Mouse (Mus musculus): ENCODE data around the gene Ttll1. TPM values are rescaled to one million over a fixed set of nuclear protein-coding genes. Genes with fewer than 3 reads are reported as not detected.

Gene Ttll1
- total and polyA plus RNA-seq, 2 experiments from 2014 or later = 10.7 to 25.7 TPM

DNA sequence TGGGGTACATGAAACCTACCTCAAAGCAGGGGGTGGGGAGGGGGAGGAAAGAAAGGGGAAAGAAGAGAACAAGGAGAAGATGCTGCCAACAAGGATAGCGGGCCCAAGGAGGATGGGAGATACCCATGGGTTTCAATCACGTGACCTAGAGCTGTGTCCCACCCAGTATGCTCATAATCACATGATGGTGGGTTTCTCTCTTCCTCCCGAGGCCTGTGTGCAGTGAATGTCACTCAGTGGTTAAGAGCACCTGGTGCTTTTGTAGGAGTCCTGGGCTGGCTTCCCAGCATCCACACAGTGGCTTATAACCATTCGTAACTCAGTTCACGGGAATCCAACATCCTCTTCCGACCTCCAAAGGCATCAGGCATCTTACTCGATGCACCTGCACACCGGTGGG, 40.2 kb downstream of the Ttll1 start:
- ATAC-seq (ENCODE audit: insufficient read depth, low read depth) (no peak), DNase-seq (ENCODE audit: low spot score) (no peak)
- H3K4me2 ChIP-seq (ENCODE audit: low read depth, low read length) = no peak overlapping the region
- no peak overlapping the region for H3K27ac ChIP-seq (ENCODE audit: low read depth)
- H3K4me1 ChIP-seq (ENCODE audit: control insufficient read depth, insufficient read depth) = peaks cover 48% of the 10 kb centered on the region
- no peak overlapping the region for H3K4me3 ChIP-seq (ENCODE audit: low read depth, low read length)
- 83% methylated on average over 8 of the region's 8 CpGs for WGBS
- H3K36me3 ChIP-seq (replicated peaks; ENCODE audit: control insufficient read depth, insufficient read depth, low read length) = no peaks in the 10 kb centered on the region
- H3K9ac ChIP-seq (replicated peaks; ENCODE audit: low read depth, low read length) = no peak overlapping the region
- H3K9me3 ChIP-seq (replicated peaks; ENCODE audit: control insufficient read depth, low read length) = no peaks in the 10 kb centered on the region
- TF ChIP-seq EP300 (IDR thresholded peaks at IDR 0.05; ENCODE audit: low read depth) (no peak), CTCF (IDR thresholded peaks at IDR 0.05; ENCODE audit: low read depth) (no peak)
- no peaks in the 10 kb centered on the region for H3K27me3 ChIP-seq (ENCODE audit: control insufficient read depth, insufficient read depth, low read length)

DNA sequence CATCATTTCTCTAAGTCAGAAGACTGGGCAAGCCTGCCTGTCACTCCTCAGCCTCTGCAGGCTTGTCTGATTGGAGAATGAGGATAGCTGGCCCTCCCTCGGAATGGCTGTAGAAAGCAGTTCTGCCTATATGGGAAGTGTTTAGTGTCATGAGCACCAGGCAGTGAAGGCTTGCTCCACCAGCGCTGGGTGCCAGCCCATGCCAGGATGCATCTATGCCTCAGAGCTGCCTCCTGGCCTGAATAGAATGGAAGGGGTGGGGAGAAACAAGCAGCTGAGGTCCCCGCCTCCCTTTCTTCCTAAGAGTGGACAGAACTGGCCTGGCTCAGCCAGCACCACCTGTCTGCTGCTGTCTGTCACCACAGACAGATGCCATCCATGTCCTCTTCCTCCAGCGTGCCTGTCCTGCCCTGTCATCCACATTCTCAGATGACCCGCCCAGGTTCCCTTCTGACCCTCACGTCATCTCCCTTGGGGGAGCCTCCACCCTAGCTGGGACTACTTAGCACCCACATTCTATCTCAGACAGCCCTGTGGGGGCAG, 41.3 kb downstream of the Ttll1 start:
- Histone ChIP-seq H3K4me2 (ENCODE audit: low read depth, low read length) (no peak overlapping the region), H3K36me3 (replicated peaks; ENCODE audit: control insufficient read depth, insufficient read depth, low read length) (no peaks in the 10 kb centered on the region), H3K9ac (replicated peaks; ENCODE audit: low read depth, low read length) (no peak overlapping the region), H3K4me1 (ENCODE audit: control insufficient read depth, insufficient read depth) (peaks cover 41% of the 10 kb centered on the region), H3K27ac (ENCODE audit: low read depth) (no peak overlapping the region), H3K27me3 (ENCODE audit: control insufficient read depth, insufficient read depth, low read length) (no peaks in the 10 kb centered on the region), H3K9me3 (replicated peaks; ENCODE audit: control insufficient read depth, low read length) (no peaks in the 10 kb centered on the region), H3K4me3 (ENCODE audit: low read depth, low read length) (no peak overlapping the region)
- TF ChIP-seq CTCF (IDR thresholded peaks at IDR 0.05; ENCODE audit: low read depth) (no peak), EP300 (IDR thresholded peaks at IDR 0.05; ENCODE audit: low read depth) (no peak)
- WGBS = 67% methylated on average over 6 of the region's 6 CpGs
- ATAC-seq (ENCODE audit: insufficient read depth, low read depth) (no peak), DNase-seq (ENCODE audit: low spot score) (no peak)

DNA sequence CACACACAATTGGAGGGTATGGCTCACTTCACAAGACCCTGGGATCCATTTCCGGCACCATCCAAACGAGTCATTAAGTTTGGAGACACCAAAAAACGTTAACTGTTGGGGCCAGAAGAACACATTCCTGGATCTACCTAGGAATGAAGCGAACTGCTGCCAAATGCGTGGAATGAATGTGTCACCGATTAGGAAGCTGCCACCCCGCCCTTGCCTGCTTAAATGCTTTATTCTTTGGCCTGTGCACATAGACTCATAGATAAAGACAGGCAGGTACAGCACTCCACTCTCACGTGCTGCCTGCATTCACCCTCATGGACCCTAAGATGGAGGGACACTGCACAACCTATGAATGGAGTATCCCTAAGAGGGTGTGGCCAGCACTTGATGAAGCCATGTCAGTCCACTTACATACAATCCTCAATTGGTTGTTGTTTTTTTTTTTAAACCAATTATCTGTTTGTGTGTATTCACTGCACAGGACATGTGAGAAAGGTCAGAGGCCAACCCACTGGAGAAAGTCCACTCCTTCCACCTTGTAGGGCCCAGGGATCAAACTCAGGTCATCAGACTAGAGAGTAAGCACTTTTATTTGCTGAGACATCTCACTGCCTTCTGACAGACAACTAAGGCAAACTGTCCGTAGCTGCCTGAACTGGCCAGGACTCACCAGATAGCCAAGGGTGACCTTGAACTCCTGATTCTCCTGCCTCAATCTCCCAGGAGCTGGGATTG, 43.3 kb downstream of the Ttll1 start:
- TF ChIP-seq CTCF (IDR thresholded peaks at IDR 0.05; ENCODE audit: low read depth) (no peak), EP300 (IDR thresholded peaks at IDR 0.05; ENCODE audit: low read depth) (no peak)
- Histone ChIP-seq H3K4me2 (ENCODE audit: low read depth, low read length) (no peak overlapping the region), H3K9ac (replicated peaks; ENCODE audit: low read depth, low read length) (no peak overlapping the region), H3K36me3 (replicated peaks; ENCODE audit: control insufficient read depth, insufficient read depth, low read length) (no peaks in the 10 kb centered on the region), H3K27ac (ENCODE audit: low read depth) (no peak overlapping the region), H3K4me3 (ENCODE audit: low read depth, low read length) (no peak overlapping the region), H3K4me1 (ENCODE audit: control insufficient read depth, insufficient read depth) (peaks cover 36% of the 10 kb centered on the region), H3K27me3 (ENCODE audit: control insufficient read depth, insufficient read depth, low read length) (no peaks in the 10 kb centered on the region), H3K9me3 (replicated peaks; ENCODE audit: control insufficient read depth, low read length) (no peaks in the 10 kb centered on the region)
- 56% methylated on average over 9 of the region's 9 CpGs for WGBS
- DNase-seq (ENCODE audit: low spot score) = no peak
- no peak for ATAC-seq (ENCODE audit: insufficient read depth, low read depth)

DNA sequence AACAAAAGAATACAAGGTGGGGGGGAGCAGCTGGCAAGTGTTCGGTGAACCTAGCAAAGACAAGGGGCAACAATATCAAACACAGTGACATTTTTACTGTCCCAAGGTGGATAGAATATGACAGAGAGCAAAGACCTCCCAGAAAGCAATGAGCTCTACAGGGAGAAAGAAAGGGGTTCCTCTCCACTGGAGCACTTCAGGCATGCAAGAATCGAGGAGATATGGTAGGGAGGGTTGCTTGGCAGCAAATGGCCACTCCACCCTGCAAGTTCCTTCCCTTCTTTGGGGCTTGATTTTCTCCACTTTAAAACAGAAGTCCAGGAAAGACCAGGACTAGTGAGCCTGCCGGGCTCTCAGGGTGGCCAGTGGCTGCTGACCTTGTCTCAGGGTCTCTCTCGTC, 44.4 kb downstream of the Ttll1 start:
- no peak overlapping the region for H3K4me2 ChIP-seq (ENCODE audit: low read depth, low read length)
- 68% methylated on average over 4 of the region's 4 CpGs for WGBS
- H3K27me3 ChIP-seq (ENCODE audit: control insufficient read depth, insufficient read depth, low read length) = no peaks in the 10 kb centered on the region
- 0 out of 2 replicates have a peak overlapping the region, but pooled peaks have one; percentile 22 for H3K27ac ChIP-seq (ENCODE audit: low read depth)
- no peak overlapping the region for H3K9ac ChIP-seq (replicated peaks; ENCODE audit: low read depth, low read length)
- H3K4me1 ChIP-seq (ENCODE audit: control insufficient read depth, insufficient read depth) = peaks cover 29% of the 10 kb centered on the region
- TF ChIP-seq EP300 (IDR thresholded peaks at IDR 0.05; ENCODE audit: low read depth) (no peak), CTCF (IDR thresholded peaks at IDR 0.05; ENCODE audit: low read depth) (no peak)
- no peaks in the 10 kb centered on the region for H3K9me3 ChIP-seq (replicated peaks; ENCODE audit: control insufficient read depth, low read length)
- no peak for ATAC-seq (ENCODE audit: insufficient read depth, low read depth)
- no peaks in the 10 kb centered on the region for H3K36me3 ChIP-seq (replicated peaks; ENCODE audit: control insufficient read depth, insufficient read depth, low read length)
- H3K4me3 ChIP-seq (ENCODE audit: low read depth, low read length) = no peak overlapping the region
- DNase-seq (ENCODE audit: low spot score) = no peak

DNA sequence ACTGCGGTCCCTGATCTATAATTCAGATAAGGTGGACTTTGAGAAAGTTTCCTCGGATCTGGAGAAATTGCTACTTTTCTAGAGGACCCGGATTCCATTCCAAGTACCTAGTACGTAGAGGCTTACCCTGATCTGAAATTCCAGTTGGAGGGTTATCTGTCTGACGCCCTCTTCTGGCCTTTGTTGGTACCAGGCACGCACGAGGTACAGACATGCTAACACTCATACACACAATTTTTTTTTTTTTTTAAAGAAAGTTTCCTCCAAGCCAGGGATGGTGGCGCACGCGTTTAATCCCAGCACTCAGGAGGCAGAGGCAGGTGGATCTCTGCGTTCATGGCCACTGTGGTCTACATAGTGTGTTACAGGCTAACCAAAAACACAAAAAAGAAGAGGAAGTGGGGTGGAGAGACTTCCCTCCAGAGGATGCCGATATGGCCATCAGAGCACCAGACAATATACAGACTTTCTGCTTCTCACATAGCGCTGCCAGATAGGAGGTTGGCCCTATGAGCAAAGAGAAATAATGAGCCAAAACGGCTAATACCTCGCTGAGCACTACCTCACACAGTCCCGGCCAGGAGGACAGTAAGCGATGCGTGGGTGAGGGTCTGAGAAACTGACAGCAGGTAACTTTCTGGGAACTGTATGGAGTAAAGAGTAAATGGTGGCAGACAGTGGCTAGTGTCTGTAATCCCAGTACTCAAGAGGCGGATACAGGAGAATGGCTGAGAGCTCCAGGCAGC, 45.6 kb downstream of the Ttll1 start:
- no peak overlapping the region for H3K9ac ChIP-seq (replicated peaks; ENCODE audit: low read depth, low read length)
- H3K27ac ChIP-seq (ENCODE audit: low read depth) = no peak overlapping the region
- H3K4me2 ChIP-seq (ENCODE audit: low read depth, low read length) = peak overlapping the region; percentile 85; the same call in 1 of the 2 replicates
- H3K36me3 ChIP-seq (replicated peaks; ENCODE audit: control insufficient read depth, insufficient read depth, low read length) = no peaks in the 10 kb centered on the region
- peak; percentile 6; the same call in 1 of the 2 replicates for ATAC-seq (ENCODE audit: insufficient read depth, low read depth)
- WGBS = 75% methylated on average over 19 of the region's 19 CpGs
- H3K4me3 ChIP-seq (ENCODE audit: low read depth, low read length) = peak overlapping the region; percentile 79
- H3K4me1 ChIP-seq (ENCODE audit: control insufficient read depth, insufficient read depth) = peaks cover 22% of the 10 kb centered on the region
- no peaks in the 10 kb centered on the region for H3K27me3 ChIP-seq (ENCODE audit: control insufficient read depth, insufficient read depth, low read length)
- no peak for TF ChIP-seq EP300 (IDR thresholded peaks at IDR 0.05; ENCODE audit: low read depth)
- TF ChIP-seq CTCF (IDR thresholded peaks at IDR 0.05; ENCODE audit: low read depth) = peak; percentile 22; the same call in 1 of the 2 replicates
- DNase-seq (ENCODE audit: low spot score) = no peak
- no peaks in the 10 kb centered on the region for H3K9me3 ChIP-seq (replicated peaks; ENCODE audit: control insufficient read depth, low read length)

All from heart, postnatal 0 days (tissue).